Mouse (Mus musculus) cortical plate, adult 2 months (tissue): ENCODE results near the gene Tnrc18.

Experiments
- CTCF ChIP-seq: fragments of 200-500 bp; IDR thresholded peaks from 2 replicates; pipeline ENCODE4 v1.5.1; 2011; ENCODE audit warnings: mild to moderate bottlenecking, control low read depth, low read length; ENCODE audit not compliant: insufficient read depth; ENCODE audit errors: extremely low read depth
- POLR2A ChIP-seq: fragments of 200-500 bp; IDR thresholded peaks from 2 replicates; pipeline ENCODE4 v1.6.1; 2011; ENCODE audit warnings: mild to moderate bottlenecking, low read length, control low read depth; ENCODE audit not compliant: insufficient read depth; ENCODE audit errors: extremely low read depth

DNA sequence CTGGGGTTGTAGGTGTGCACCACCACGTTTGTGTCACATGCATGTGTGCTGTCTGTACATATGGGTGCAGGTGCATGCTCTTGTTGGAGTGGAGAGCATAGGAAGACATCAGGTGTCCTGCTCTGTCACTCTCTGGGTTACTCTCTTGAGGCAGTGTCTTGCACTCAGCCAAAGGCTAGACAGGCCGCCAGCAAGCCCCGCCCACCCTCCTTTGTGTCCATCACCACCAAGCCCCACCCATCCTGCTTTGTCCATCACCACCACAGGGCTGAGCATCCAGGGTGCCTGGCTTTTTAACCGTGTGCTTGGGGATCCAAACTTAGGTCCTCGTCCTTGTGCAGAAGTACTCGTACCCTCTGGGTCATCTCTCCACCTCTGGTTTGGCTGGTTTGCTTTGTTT lies 121.2 kb downstream of the Tnrc18 start:
- TF ChIP-seq POLR2A: no peak
- TF ChIP-seq CTCF: no peak
